Mouse (Mus musculus) liver, embryonic 14.5 days (tissue): ENCODE results near the gene Rsph14. TPM values are rescaled to one million over a fixed set of nuclear protein-coding genes. Genes with fewer than 3 reads are reported as not detected.

Source experiments
- ATAC-seq: fragments of 200-750 bp; cut with Nextera tagmentation; 2 replicates; pipeline ENCODE4 v1.8.0; 2017; ENCODE audit warnings: moderate number of reproducible peaks, mild to moderate bottlenecking, moderate library complexity; ENCODE audit not compliant: insufficient read depth
- DNase-seq, 3 experiments: peaks; one replicate each; pipeline ENCODE4 v3.0.0-alpha.2; 2012 to 2013; ENCODE audit warnings: low read depth in 3 of 3, low spot score in 3 of 3
- H3K27ac ChIP-seq: fragments of 300-500 bp; sonication (generic); 2 replicates; pipeline ENCODE4 v1.5.1; 2014; ENCODE audit warnings: moderate library complexity, mild to moderate bottlenecking, control low read depth, inconsistent platforms
- H3K27me3 ChIP-seq: fragments of 300-500 bp; sonication (generic); 2 replicates; pipeline ENCODE4 v1.6.1; 2014; ENCODE audit warnings: mild to moderate bottlenecking, low read length, moderate library complexity; ENCODE audit not compliant: control insufficient read depth, insufficient read depth
- H3K36me3 ChIP-seq: fragments of 300-500 bp; sonication (generic); replicated peaks from 2 replicates; pipeline ENCODE4 v1.6.1; 2014; ENCODE audit warnings: low read depth; ENCODE audit not compliant: control insufficient read depth, insufficient read depth
- H3K4me1 ChIP-seq, 2 experiments: fragments of 200-500 bp in 1 of 2; fragments of 300-500 bp in 1 of 2; sonication (generic) in 1 of 2; replicated peaks; 2 replicates each; pipeline ENCODE4 v1.6.1; 2012 to 2014; ENCODE audit warnings: antibody characterized with exemption in 1 of 2, inconsistent platforms in 1 of 2, low read length in 1 of 2; ENCODE audit not compliant: control insufficient read depth in 2 of 2, insufficient read depth in 2 of 2
- H3K4me2 ChIP-seq: fragments of 300-500 bp; sonication (generic); 2 replicates; pipeline ENCODE4 v1.6.1; 2014; ENCODE audit warnings: low read depth, mild to moderate bottlenecking, control low read depth, moderate library complexity
- H3K4me3 ChIP-seq, 2 experiments: fragments of 200-500 bp in 1 of 2; fragments of 300-500 bp in 1 of 2; sonication (generic) in 1 of 2; 2 replicates each; pipeline ENCODE4 v1.5.1; 2012 to 2014; ENCODE audit warnings: low read depth in 2 of 2, low read length in 2 of 2, mild to moderate bottlenecking in 2 of 2, control low read depth in 1 of 2, inconsistent platforms in 1 of 2, moderate library complexity in 1 of 2; ENCODE audit not compliant: insufficient read depth in 1 of 2
- H3K9ac ChIP-seq: fragments of 300-500 bp; sonication (generic); replicated peaks from 2 replicates; pipeline ENCODE4 v1.6.1; 2014; ENCODE audit warnings: mild to moderate bottlenecking, control low read depth, moderate library complexity
- H3K9me3 ChIP-seq: fragments of 300-500 bp; sonication (generic); 2 replicates; pipeline ENCODE4 v1.6.1; 2016; ENCODE audit warnings: low read length, mixed read lengths; ENCODE audit not compliant: control insufficient read depth
- CTCF ChIP-seq: IDR thresholded peaks from 2 replicates; pipeline ENCODE4 v1.5.1; 2016; ENCODE audit warnings: antibody characterized with exemption, low read depth, control low read depth
- EP300 ChIP-seq: IDR thresholded peaks from 2 replicates; pipeline ENCODE4 v1.6.1; 2016; ENCODE audit warnings: antibody characterized with exemption, low read depth
- WGBS: fragments of 180-500 bp; shearing (Covaris S2); extraction: QIAGEN DNeasy Blood & Tissue Kit; methylation state at CpG from one replicate; pipeline ENCODE4 v1.1.7; 2014; ENCODE audit not compliant: insufficient replicate concordance; 5-methylcytosine and 5-hydroxymethylcytosine counted together
- polyA plus RNA-seq, 2 experiments: library from polyadenylated mRNA; depleted of rRNA in 1 of 2; stranded (reverse) in 1 of 2; unstranded in 1 of 2; fragments of >200 nt; fragmentation: Nextera tagmentation in 1 of 2; extraction: Ambion mirVana in 1 of 2; gene quantifications; 2 replicates each; pipeline versions ENCODE4 v1.2.1 to v1.2.3; 2012 to 2014

Gene Rsph14
- polyA plus RNA-seq, 2 experiments = not detected

DNA sequence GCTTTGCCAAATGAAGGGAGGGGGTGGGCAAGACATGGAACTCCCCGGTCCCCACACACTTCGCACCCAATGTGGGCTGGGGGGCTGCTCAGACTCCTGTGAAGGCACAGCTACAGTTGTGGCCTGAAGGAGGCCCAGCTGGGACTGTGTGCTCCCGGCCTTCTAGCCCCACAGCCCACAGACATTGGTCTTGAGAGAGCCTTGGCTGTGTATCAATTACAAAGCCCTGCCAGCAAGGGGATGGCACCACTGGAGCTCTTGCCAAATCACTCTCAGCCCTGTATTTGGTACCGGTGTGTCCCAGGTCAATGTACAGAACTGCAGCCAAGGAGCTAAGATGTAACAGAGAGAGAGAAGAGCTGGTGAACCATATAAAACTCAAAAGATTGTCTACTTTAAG is 15.9 kb downstream of the Rsph14 start:
- H3K27me3 ChIP-seq = no peaks in the 10 kb centered on the region
- WGBS = 66% methylated on average over 4 of the region's 4 CpGs
- DNase-seq (no peak), ATAC-seq (no peak)
- no peak overlapping the region for H3K4me2 ChIP-seq
- no peak overlapping the region for H3K27ac ChIP-seq
- no peak overlapping the region for H3K4me3 ChIP-seq
- no peaks in the 10 kb centered on the region for H3K36me3 ChIP-seq
- TF ChIP-seq CTCF (no peak), EP300 (no peak)
- H3K4me1 ChIP-seq = no peaks in the 10 kb centered on the region
- H3K9ac ChIP-seq = no peak overlapping the region
- no peaks in the 10 kb centered on the region for H3K9me3 ChIP-seq

DNA sequence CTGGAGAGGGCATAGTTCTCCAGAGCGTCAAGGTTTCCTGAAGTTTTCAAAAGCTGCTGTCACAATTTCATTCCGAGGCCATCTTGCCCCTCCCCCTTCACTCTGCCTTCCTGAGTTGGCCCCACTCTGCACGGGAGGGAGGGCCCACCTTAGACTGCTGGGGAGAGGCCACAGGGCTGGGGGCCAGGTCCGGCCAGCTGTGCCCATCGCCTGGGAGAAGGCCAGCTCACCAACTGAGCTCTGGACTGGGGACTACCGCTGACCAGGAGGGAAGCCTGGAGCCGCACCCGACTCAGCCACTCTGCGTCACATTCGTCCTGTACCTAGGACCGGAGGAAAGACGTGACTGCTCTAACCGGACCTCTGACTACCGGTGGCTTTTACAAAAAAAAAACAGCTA is 16.9 kb downstream of the Rsph14 start:
- no peaks in the 10 kb centered on the region for H3K36me3 ChIP-seq
- TF ChIP-seq CTCF (no peak), EP300 (no peak)
- no peaks in the 10 kb centered on the region for H3K4me1 ChIP-seq
- ATAC-seq (no peak), DNase-seq (no peak)
- H3K9ac ChIP-seq = no peak overlapping the region
- no peaks in the 10 kb centered on the region for H3K27me3 ChIP-seq
- H3K27ac ChIP-seq = no peak overlapping the region
- no peak overlapping the region for H3K4me2 ChIP-seq
- H3K9me3 ChIP-seq = no peaks in the 10 kb centered on the region
- WGBS = 68% methylated on average over 14 of the region's 14 CpGs
- no peak overlapping the region for H3K4me3 ChIP-seq

DNA sequence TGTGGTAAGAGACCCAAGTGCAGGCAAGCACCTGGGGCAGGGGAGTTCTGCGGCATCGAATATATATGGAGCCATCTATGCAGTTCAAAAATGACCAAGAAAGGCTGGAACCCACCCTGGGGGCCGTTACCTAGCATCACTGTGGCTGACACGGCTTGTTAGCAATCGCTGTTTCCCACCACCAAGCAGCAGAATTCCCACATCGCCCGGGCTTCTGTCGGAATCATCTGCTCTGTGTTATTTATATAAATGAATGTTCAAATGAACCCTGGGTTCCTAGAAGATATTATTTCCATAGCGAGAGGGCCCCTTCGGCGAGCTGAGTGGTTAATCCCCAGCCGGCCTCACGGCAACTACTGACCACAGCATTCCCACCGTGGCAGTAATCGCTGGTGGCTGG is 21.7 kb downstream of the Rsph14 start:
- Histone ChIP-seq H3K9me3 (no peaks in the 10 kb centered on the region), H3K9ac (no peak overlapping the region), H3K4me3 (no peak overlapping the region), H3K4me2 (no peak overlapping the region), H3K4me1 (no peaks in the 10 kb centered on the region), H3K36me3 (no peaks in the 10 kb centered on the region), H3K27me3 (no peaks in the 10 kb centered on the region), H3K27ac (no peak overlapping the region)
- TF ChIP-seq EP300 (no peak), CTCF (no peak)
- ATAC-seq = no peak
- 78% methylated on average over 15 of the region's 15 CpGs for WGBS
- no peak for DNase-seq

DNA sequence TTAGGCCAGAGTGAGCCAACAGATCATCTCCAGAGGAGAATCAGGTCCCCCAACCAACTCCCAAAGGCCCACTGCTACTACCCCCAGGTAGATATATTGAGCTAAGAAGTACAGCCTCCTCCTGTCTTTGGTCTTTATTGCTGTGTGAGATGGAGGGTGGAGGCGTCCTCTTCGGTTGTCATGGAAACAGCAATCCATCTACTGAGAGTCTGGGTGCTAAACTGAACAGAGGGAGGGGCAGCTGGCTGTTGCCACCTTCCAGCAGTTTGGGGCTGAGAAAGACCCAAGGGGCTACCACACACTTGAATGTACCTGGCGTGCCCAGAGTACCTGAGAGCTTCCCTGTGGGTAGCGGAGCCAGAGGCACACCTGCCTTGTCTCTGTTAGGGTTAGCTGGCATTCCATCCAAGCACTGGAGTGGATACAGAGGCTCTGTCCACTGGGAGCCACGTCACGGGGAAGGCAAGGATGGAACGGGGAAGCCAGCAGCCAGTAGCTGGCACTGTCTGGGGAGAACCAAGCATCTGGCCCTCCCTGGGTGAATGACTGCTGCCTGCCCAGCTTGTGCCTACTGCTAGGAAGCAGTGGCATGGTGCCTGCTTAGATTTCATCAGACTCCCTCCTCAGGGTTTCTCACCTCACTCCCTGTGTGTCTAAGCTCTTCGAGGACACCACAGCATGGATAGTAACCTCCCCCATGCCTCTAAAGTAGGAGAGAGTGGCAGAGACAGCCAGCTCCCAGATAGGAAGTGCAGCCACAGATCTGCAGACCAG is 25.3 kb downstream of the Rsph14 start:
- Histone ChIP-seq H3K4me1 (no peaks in the 10 kb centered on the region), H3K9me3 (no peaks in the 10 kb centered on the region), H3K9ac (no peak overlapping the region), H3K36me3 (no peaks in the 10 kb centered on the region), H3K4me3 (no peak overlapping the region), H3K27me3 (no peaks in the 10 kb centered on the region), H3K4me2 (no peak overlapping the region), H3K27ac (no peak overlapping the region)
- no peak for DNase-seq
- TF ChIP-seq EP300 (no peak), CTCF (no peak)
- no peak for ATAC-seq
- 62% methylated on average over 8 of the region's 8 CpGs for WGBS

DNA sequence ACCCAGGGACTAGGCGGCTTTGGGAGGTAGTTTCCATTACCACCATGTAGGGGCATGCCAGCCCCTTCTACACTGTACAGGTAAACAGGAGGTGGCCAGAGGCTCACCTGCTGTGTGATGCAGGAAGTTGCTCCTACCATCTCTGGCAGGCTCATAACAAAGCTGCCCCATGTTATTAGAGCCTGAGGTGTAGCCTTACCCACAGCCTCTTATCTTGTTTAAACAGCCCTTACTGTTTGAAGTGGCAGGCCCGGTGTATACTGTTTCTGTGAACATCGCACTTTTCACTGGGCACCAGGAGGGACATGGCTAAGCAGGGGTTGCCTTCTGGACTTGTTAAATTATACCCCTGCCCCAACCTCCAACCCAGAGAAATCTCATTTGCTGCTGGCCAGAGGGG is 28.3 kb downstream of the Rsph14 start:
- peak; percentile 67; the same call in 1 of the 2 replicates for ATAC-seq
- no peak for DNase-seq
- H3K4me3 ChIP-seq = no peak overlapping the region
- H3K9me3 ChIP-seq = no peaks in the 10 kb centered on the region
- H3K9ac ChIP-seq = no peak overlapping the region
- H3K27ac ChIP-seq = no peak overlapping the region
- H3K4me2 ChIP-seq = no peak overlapping the region
- WGBS = 16% methylated on average over 3 of the region's 3 CpGs
- TF ChIP-seq EP300 (no peak), CTCF (no peak)
- no peaks in the 10 kb centered on the region for H3K4me1 ChIP-seq
- H3K36me3 ChIP-seq = no peaks in the 10 kb centered on the region
- no peaks in the 10 kb centered on the region for H3K27me3 ChIP-seq
